Mouse (Mus musculus) thymus, postnatal 14 days (tissue): ENCODE results near the gene Ubr2.

Experiments used
- DNase-seq: peaks from one replicate; pipeline ENCODE4 v3.0.0; 2021

The Ubr2 gene

GRCm38 (mm10) chr17:47002401-47002800 lies 8.0 kb downstream of the Ubr2 start:
- no peak for DNase-seq

- no peak for DNase-seq
Observed at GRCm38 (mm10) chr17:46998840-46999239, 11.5 kb downstream of the Ubr2 start.

DNA sequence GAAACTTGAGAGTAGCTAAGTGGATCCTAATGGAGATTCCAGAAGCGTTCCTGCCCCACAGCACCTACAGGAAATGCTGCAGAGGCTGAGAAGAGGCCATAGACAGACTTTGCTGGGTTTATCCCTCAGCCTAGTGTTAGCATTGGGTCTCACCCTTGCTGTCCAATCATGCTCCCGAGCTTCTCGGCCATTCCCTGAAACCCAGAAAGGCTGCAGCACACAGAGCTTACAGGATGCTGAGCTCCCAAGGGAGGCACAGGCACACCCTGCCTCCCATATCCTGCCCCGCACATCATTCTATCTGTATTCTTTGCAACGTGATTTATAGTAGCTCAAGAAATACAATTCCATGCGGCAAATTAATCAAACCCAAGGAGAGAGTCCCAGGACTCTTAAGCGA lies 13.9 kb downstream of the Ubr2 start:
- no peak for DNase-seq

DNA sequence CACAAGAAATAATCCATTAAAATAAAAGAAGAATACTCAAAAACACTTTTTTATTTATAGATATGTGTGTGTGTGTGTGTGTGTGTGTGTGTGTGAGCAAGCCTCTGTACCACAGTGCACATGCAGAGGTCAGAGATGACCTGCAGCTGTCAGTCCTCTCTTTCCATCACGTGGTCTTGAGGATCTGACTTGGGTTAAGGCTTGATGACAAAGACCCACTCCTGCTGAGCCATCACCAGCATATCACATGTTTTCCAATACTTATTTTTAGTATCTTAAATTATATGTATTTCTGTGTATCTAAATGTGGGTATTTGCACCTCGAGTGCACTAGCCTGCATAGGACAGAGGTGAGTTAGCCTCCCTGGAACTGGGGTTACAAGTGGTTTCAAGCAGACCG lies 14.7 kb downstream of the Ubr2 start:
- no peak for DNase-seq

- DNase-seq: no peak
Observed at GRCm38 (mm10) chr17:46994641-46995398, 15.5 kb downstream of the Ubr2 start.

- DNase-seq: no peak
Observed at GRCm38 (mm10) chr17:46993625-46994024, 16.7 kb downstream of the Ubr2 start.

GRCm38 (mm10) chr17:46987631-46988030 lies 22.7 kb downstream of the Ubr2 start:
- DNase-seq: no peak

DNA sequence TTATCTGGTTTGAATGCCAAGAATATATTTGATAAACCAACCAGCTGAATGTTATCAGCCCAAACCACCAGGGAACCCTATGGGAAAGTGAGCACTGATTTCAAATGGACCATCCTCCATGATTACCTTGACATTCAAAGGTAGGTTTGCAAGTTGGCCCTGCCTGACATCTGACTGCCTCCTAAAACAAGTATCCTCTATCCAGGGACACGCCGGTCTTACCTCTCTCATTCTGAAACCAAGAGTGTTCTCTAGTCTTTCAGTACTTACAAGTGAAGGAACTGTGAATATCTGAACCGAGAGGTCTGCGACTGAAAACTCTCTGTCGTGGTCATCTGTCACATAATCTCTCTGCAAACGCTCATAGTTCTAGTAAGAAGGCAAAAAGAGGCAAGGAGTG lies 30.3 kb downstream of the Ubr2 start:
- DNase-seq: no peak

DNA sequence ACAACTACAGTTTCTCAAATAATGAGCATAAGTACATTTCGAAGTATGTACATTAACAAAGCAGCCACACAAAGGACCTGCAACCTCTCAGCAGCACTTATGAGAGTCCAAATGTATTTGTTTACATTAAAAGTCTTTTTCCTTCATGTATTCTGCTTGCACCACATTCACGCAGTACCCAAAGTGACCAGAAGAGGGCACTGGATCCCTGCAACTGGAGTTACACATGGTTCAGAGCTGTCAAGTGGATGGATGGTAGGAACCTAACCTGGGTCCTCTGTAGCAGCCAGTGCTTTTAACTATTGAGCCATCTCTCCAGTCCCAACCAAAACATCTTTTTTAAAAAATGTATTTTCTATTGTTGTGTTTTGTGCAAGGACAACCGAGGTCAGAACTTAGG lies 35.2 kb downstream of the Ubr2 start:
- peak; percentile 77 for DNase-seq

- no peak for DNase-seq
Observed at GRCm38 (mm10) chr17:46972603-46973002, 37.8 kb downstream of the Ubr2 start.

DNA sequence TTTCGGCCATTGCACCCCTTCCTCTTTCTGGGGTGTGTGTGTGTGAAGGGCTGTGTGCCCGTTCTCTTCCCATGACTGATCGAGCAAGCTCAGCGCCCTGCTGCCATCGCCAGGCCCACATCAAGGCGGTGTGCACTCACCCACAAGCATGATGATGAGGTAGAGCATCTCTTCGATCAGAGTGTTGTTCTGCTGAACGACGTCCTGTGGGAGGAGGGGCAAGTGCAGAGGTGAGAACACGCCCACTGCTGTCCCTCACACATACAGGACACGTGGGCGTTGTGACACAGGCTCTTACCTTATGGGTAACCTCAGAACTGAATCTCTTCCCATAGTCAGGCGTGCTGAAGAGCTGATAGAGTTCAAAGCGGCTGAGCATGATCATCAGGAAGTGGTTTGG lies 43.5 kb downstream of the Ubr2 start:
- peak; percentile 9 for DNase-seq

- DNase-seq: no peak
Observed at GRCm38 (mm10) chr17:46963186-46963585, 47.2 kb downstream of the Ubr2 start.

GRCm38 (mm10) chr17:46962153-46962552 lies 48.2 kb downstream of the Ubr2 start:
- no peak for DNase-seq

DNA sequence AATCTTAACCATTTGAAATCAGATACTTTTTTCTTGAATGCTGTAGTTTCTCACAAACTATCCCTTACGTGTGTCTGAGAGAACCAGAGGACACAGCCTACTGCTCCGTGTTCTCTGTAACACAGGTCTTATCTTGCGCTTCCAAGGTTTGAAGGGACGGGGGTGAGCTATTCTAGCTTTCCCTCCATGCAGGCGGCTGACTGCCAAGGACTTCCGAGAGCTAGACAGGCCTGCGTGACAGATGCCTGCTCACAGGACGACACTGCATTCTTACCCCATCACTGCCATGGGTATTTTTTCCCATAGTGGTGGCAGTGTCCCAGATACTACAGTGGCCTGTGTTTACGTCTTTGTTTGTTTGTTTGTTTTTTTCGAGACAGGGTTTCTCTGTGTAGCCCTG lies 50.1 kb downstream of the Ubr2 start:
- no peak for DNase-seq

GRCm38 (mm10) chr17:46958045-46958444 lies 52.3 kb downstream of the Ubr2 start:
- no peak for DNase-seq

DNA sequence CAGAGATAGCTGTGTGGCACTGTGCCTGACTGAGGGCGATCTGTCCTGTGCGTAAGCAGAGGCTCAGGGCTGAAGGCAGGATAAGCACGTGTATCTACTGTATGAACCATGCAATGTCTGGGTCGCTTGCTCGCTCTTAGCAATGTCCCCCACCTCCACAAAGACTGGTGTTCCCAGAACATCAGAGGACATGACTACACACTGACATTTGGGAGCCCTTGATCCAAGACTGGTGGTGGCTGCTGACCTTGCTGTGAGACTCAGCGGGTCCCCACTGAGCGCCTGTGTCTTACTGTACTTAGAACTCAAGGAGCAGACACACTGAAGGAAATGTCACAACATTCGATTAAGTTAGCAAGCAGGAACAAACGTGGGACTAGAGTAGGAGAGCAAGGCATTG lies 64.1 kb downstream of the Ubr2 start:
- DNase-seq: no peak

GRCm38 (mm10) chr17:46942421-46942820 lies 67.9 kb downstream of the Ubr2 start:
- DNase-seq: no peak

DNA sequence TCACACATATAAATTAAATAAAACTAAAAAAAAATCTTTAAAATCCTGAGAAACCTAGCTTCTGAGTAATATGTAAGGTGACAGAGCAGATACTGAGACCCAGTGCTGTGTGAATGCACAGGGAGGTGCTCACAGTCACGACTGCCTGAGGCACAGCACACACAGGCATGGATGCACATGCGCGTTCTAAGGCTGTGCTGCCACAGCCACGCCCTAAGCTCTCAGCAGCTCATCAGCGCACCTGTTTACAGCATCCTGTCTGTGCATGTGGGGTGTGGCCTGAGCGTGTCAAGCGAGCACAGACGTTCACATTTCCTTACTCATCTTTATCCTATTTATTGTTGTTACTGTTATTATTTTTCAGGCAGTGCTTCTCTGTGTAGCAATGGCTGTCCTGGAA lies 69.9 kb downstream of the Ubr2 start:
- no peak for DNase-seq

DNA sequence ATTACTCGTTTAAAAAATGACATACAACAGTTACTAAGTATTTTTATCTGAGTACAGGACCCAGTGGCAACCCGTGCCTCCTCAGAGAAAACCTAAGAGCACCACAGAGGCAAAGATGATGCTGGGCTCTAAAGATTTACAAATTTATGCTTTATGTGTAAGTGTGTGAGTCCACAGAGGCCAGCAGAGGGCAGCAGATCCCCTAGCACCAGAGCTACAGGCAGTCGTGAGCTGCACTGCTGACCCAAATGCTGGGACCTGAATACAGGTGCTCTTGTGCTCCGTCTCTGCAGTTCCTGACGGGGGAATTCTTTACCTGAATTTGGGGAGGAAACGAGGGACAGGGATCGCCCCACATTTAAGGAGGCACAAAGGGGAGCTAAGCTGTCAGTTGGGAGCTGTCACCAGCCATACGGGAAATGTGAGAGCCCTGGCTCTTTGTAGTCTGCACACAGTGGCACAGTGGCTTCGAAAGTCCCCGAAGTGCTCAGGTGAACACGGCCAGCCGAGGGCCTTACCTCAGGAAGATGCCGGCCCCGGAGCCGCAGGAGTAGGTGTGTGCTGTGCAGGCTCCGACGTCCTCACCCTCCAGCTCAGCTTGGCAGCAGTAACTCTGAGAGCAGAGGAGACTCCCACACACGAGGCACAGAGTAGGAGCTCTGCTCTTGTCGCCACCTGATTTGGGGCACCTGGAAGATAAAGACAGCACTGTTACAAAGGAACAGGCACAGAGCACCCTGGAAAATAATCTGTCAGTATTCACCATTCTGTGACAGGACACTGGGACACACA lies 76.6 kb downstream of the Ubr2 start:
- DNase-seq: peak; percentile 66

- no peak for DNase-seq
Observed at GRCm38 (mm10) chr17:46932961-46933360, 77.4 kb downstream of the Ubr2 start.

DNA sequence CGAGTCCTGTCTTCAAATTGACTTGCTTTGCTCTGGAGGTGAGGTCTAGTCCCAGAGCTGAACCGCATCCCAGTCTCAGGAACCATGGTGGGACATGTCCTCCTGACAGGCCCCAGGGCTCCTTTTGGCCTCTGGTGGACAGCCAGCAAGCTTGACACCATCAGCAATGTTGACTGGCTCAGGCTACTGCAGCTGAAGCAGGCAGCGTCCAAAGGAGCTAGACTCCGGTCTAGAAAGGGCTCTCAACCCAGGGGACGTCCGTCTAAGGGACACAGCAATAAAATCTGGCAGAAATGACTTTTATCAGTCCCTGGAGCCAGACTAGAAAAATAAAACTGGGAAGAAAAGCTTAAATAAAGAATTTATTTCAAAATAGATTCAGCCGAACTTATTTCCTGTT lies 80.5 kb downstream of the Ubr2 start:
- DNase-seq: no peak

DNA sequence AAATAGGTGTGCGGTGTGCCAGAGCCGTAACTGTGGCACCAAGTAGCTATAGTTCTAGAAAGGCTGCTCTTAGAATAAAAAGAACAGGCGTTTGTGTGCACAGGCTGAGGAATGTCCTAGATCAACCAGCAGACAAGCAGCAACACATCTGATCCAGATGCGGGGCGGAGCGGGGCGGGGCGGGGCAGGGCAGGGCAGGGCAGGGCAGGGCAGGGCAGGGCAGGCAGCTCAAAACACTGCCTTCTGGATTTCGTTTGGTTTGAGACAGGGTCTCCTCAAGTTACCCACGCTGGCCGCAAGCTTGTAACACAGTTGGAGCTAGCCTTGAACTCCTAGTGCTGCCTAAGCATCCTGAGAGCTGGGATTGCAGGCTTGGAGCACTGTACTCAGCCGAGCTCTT lies 81.1 kb downstream of the Ubr2 start:
- DNase-seq: no peak

DNA sequence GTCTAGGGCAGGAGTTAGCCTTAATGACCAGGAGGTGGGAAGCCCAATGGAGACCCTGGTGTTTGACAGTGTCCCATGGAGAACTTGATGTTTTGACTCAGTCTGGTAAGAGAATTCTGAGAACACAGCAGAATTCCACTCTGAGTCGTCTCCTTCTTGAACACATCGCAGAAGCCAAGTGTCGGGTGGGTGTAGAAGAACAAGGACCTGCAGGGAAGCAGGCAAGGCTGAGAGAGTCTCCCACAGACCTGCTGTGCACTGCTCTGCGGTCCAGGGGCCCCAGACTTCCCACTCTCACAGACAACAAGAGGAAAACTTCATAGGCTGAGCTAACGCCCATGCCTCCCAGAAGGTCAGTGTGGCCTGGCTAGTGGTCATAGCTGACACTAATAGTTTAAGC lies 82.6 kb downstream of the Ubr2 start:
- DNase-seq: no peak

GRCm38 (mm10) chr17:46926941-46927340 lies 83.4 kb downstream of the Ubr2 start:
- DNase-seq: no peak

DNA sequence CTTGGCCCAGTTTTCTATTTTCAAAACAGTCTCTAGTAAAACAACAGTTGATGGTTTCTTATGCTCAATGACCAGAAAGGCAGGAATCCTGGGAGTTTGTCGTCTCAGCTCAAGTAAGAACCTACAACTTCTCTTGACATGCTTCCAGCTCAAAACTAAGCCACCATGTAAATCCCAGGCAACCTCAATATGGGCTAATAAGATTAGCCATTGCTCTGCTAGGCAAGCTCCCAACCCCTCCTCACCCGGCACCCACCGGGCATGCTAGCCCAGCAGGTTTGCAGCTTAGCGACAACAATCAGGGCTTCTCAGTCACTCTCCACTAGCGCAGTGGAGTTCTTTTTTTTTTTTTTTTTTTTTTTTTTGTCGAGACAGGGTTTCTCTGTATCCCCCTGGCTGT lies 84.2 kb downstream of the Ubr2 start:
- DNase-seq: no peak
